Mouse (Mus musculus): ENCODE measurements around the gene Npc2. TPM values are rescaled to one million over a fixed set of nuclear protein-coding genes. Genes with fewer than 3 reads are reported as not detected.

Gene Npc2
- 151 TPM for polyA plus RNA-seq (2015; fragmentation: Illumina TruSeq; extraction: RNeasy Lipid Tissue Mini Kit (QIAGEN cat#74804); ENCODE audit: insufficient read depth, low replicate concordance)

DNA sequence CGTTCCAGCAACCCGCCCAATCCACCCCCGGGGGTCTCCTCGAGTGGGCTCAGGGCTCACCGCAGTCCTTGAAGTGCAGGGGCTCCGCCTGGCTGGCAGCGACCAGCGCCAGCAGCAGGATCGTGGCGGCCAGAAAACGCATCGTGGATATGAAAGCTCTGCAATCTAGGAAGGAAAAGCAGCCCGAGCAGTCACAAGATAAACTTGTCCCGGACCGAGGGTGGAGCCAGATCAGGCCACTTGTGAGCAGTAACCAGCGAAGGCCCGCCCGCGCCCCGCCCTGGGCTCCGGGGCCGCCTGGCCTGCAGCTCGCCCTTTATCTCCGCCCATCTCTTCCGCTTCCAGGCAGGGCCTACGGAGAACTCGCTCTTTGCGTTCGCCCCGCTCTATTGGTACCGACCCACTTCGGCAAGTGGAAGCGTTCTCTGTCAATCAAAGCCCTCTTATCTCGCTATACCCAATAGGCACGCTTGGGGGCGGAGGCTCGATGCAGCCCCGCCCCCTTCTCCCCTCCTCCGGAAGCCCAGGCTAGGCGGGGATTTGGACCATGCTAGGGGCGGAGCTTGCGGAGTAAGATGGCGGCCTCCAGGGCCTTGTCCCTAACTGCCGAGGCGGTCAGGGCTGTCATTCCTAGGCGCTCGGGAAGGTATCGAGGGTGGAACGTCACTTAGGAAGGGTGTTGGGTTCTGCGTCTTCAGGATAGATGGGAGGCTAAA is at the start of gene Npc2, which contains the start of gene Isca2:
Gene Npc2, minus strand, starts transcription at position 427 of the 716 bp plus-strand sequence.
Gene Isca2, plus strand, starts transcription at position 526 of the 716 bp plus-strand sequence.

Other genes with a start within 250 kb of the Npc2 start
- not detected for gene Vsx2, start 203.4 kb downstream of the Npc2 start, polyA plus RNA-seq (2015; fragmentation: Illumina TruSeq; extraction: RNeasy Lipid Tissue Mini Kit (QIAGEN cat#74804); ENCODE audit: insufficient read depth, low replicate concordance)
- gene Abcd4, start 155.7 kb downstream of the Npc2 start, polyA plus RNA-seq (2015; fragmentation: Illumina TruSeq; extraction: RNeasy Lipid Tissue Mini Kit (QIAGEN cat#74804); ENCODE audit: insufficient read depth, low replicate concordance) = 12.5 TPM
- gene Vrtn, start 132.1 kb downstream of the Npc2 start, polyA plus RNA-seq (2015; fragmentation: Illumina TruSeq; extraction: RNeasy Lipid Tissue Mini Kit (QIAGEN cat#74804); ENCODE audit: insufficient read depth, low replicate concordance) = not detected
- gene Syndig1l, start 74.3 kb downstream of the Npc2 start, polyA plus RNA-seq (2015; fragmentation: Illumina TruSeq; extraction: RNeasy Lipid Tissue Mini Kit (QIAGEN cat#74804); ENCODE audit: insufficient read depth, low replicate concordance) = 0.43 TPM
- gene Isca2, start 99 bp upstream of the Npc2 start, polyA plus RNA-seq (2015; fragmentation: Illumina TruSeq; extraction: RNeasy Lipid Tissue Mini Kit (QIAGEN cat#74804); ENCODE audit: insufficient read depth, low replicate concordance) = 81.7 TPM
- 6.2 TPM for gene Ltbp2, start 103.4 kb upstream of the Npc2 start, polyA plus RNA-seq (2015; fragmentation: Illumina TruSeq; extraction: RNeasy Lipid Tissue Mini Kit (QIAGEN cat#74804); ENCODE audit: insufficient read depth, low replicate concordance)
- gene Fcf1, start 197.7 kb upstream of the Npc2 start, polyA plus RNA-seq (2015; fragmentation: Illumina TruSeq; extraction: RNeasy Lipid Tissue Mini Kit (QIAGEN cat#74804); ENCODE audit: insufficient read depth, low replicate concordance) = 152 TPM
- 43.3 TPM for gene Arel1, start 197.7 kb upstream of the Npc2 start, polyA plus RNA-seq (2015; fragmentation: Illumina TruSeq; extraction: RNeasy Lipid Tissue Mini Kit (QIAGEN cat#74804); ENCODE audit: insufficient read depth, low replicate concordance)
- 76.5 TPM for gene Ylpm1, start 223.2 kb upstream of the Npc2 start, polyA plus RNA-seq (2015; fragmentation: Illumina TruSeq; extraction: RNeasy Lipid Tissue Mini Kit (QIAGEN cat#74804); ENCODE audit: insufficient read depth, low replicate concordance)

Measured in spleen, adult 10 weeks (tissue).